Mouse (Mus musculus) neural tube, embryonic 13.5 days (tissue): ENCODE measurements around the gene Wrb. TPM values are rescaled to one million over a fixed set of nuclear protein-coding genes. Genes with fewer than 3 reads are reported as not detected.
A peak's percentile ranks its signal among the peaks of the same experiment; 100 is the strongest.
"Not testable (repeated sequence)": the region's sequence is repeated elsewhere in the genome, so short reads cannot be mapped to it uniquely, and the experiment has no call there.

ENCODE experiments used
- ATAC-seq: fragments of 200-750 bp; cut with Nextera tagmentation; 2 replicates; pipeline ENCODE4 v1.8.0; 2017; ENCODE audit warnings: low read depth, mild to moderate bottlenecking, moderate TSS enrichment, moderate library complexity
- H3K27ac ChIP-seq: fragments of 300-500 bp; sonication (generic); replicated peaks from 2 replicates; pipeline ENCODE4 v1.5.1; 2015; ENCODE audit warnings: moderate library complexity, mild to moderate bottlenecking, inconsistent platforms
- H3K27me3 ChIP-seq: fragments of 300-500 bp; sonication (generic); 2 replicates; pipeline ENCODE4 v1.6.1; 2015; ENCODE audit warnings: mild to moderate bottlenecking, inconsistent platforms
- H3K36me3 ChIP-seq: fragments of 300-500 bp; sonication (generic); 2 replicates; pipeline ENCODE4 v1.6.1; 2015; ENCODE audit warnings: mild to moderate bottlenecking, inconsistent platforms
- H3K4me1 ChIP-seq: fragments of 300-500 bp; sonication (generic); replicated peaks from 2 replicates; pipeline ENCODE4 v1.6.1; 2015; ENCODE audit warnings: inconsistent platforms
- H3K4me2 ChIP-seq: fragments of 300-500 bp; sonication (generic); 2 replicates; pipeline ENCODE4 v1.6.1; 2015; ENCODE audit warnings: inconsistent platforms, mild to moderate bottlenecking, moderate library complexity
- H3K4me3 ChIP-seq: fragments of 300-500 bp; sonication (generic); 2 replicates; pipeline ENCODE4 v1.5.1; 2015; ENCODE audit warnings: mild to moderate bottlenecking, inconsistent platforms
- H3K9ac ChIP-seq: fragments of 300-500 bp; sonication (generic); 2 replicates; pipeline ENCODE4 v1.6.1; 2015; ENCODE audit warnings: moderate library complexity, mild to moderate bottlenecking, inconsistent platforms
- H3K9me3 ChIP-seq: fragments of 300-500 bp; sonication (generic); 2 replicates; pipeline ENCODE4 v1.6.1; 2016; ENCODE audit warnings: inconsistent platforms
- WGBS: fragments of 180-500 bp; shearing (Covaris S2); methylation state at CpG from one replicate; pipeline ENCODE4 v1.1.7; 2015; 5-methylcytosine and 5-hydroxymethylcytosine counted together
- polyA plus RNA-seq: library from polyadenylated mRNA; unstranded; fragments of >200 nt; fragmentation: Nextera tagmentation; extraction: Ambion mirVana; gene quantifications from 2 replicates; pipeline ENCODE4 v1.2.1, GENCODE M21; 2015

The Wrb gene
- polyA plus RNA-seq, 1 experiment from 2014 or later, result 157 TPM

- H3K27ac ChIP-seq, result peak overlapping the region; percentile 99
- peaks cover 40% of the 10 kb centered on the region for H3K4me1 ChIP-seq
- no peaks in the 10 kb centered on the region for H3K27me3 ChIP-seq
- peak overlapping the region; percentile 60 for H3K4me2 ChIP-seq
- ATAC-seq, result no peak
- H3K36me3 ChIP-seq, result peaks cover 30% of the 10 kb centered on the region
- 4% methylated on average over 9 of the region's 9 CpGs for WGBS
- peak overlapping the region; percentile 77 for H3K9ac ChIP-seq
- H3K4me3 ChIP-seq, result peak overlapping the region; percentile 96
- H3K9me3 ChIP-seq, result no peaks in the 10 kb centered on the region
Observed at GRCm38 (mm10) chr16:96128466-96128865, 16.7 kb upstream of the Wrb start.

GRCm38 (mm10) chr16:96144748-96145109, 478 bp upstream of the Wrb start:
- peak overlapping the region; percentile 92 for H3K4me3 ChIP-seq
- 0 out of 2 replicates have a peak overlapping the region, but pooled peaks have one; percentile 14 for H3K4me2 ChIP-seq
- WGBS, result 24% methylated on average over 6 of the region's 6 CpGs
- not testable (repeated sequence) for H3K9ac ChIP-seq, H3K27me3 ChIP-seq, H3K9me3 ChIP-seq, H3K36me3 ChIP-seq, H3K27ac ChIP-seq
- H3K4me1 ChIP-seq, result peaks cover 18% of the 10 kb centered on the region
- peak; percentile 75 for ATAC-seq

- Histone ChIP-seq H3K4me3 (peak overlapping the region; percentile 92), H3K27me3 (peaks cover 4% of the 10 kb centered on the region), H3K4me2 (peak overlapping the region; percentile 82), H3K36me3 (no peaks in the 10 kb centered on the region), H3K9ac (peak overlapping the region; percentile 89), H3K9me3 (no peaks in the 10 kb centered on the region), H3K27ac (peak overlapping the region; percentile 81), H3K4me1 (peaks cover 18% of the 10 kb centered on the region)
- WGBS, result 0% methylated on average over 5 of the region's 5 CpGs
- ATAC-seq, result peak; percentile 17; the same call in 1 of the 2 replicates
Observed at GRCm38 (mm10) chr16:96145814-96146213, 607 bp downstream of the Wrb start.

- no peak overlapping the region for H3K4me2 ChIP-seq
- H3K27ac ChIP-seq, result no peak overlapping the region
- no peaks in the 10 kb centered on the region for H3K9me3 ChIP-seq
- peaks cover 18% of the 10 kb centered on the region for H3K4me1 ChIP-seq
- no peak for ATAC-seq
- H3K36me3 ChIP-seq, result peaks cover 18% of the 10 kb centered on the region
- no peaks in the 10 kb centered on the region for H3K27me3 ChIP-seq
- no peak overlapping the region for H3K4me3 ChIP-seq
- WGBS, result 82% methylated on average over 6 of the region's 6 CpGs
- H3K9ac ChIP-seq, result no peak overlapping the region
Observed at GRCm38 (mm10) chr16:96148834-96149233, 3.6 kb downstream of the Wrb start.

- H3K4me3 ChIP-seq, result no peak overlapping the region
- ATAC-seq, result no peak
- no peak overlapping the region for H3K9ac ChIP-seq
- peaks cover 23% of the 10 kb centered on the region for H3K36me3 ChIP-seq
- no peaks in the 10 kb centered on the region for H3K9me3 ChIP-seq
- 80% methylated on average over 9 of the region's 9 CpGs for WGBS
- H3K27ac ChIP-seq, result no peak overlapping the region
- H3K4me1 ChIP-seq, result peaks cover 18% of the 10 kb centered on the region
- H3K27me3 ChIP-seq, result no peaks in the 10 kb centered on the region
- no peak overlapping the region for H3K4me2 ChIP-seq
Observed at GRCm38 (mm10) chr16:96149311-96149710, 4.1 kb downstream of the Wrb start.

DNA sequence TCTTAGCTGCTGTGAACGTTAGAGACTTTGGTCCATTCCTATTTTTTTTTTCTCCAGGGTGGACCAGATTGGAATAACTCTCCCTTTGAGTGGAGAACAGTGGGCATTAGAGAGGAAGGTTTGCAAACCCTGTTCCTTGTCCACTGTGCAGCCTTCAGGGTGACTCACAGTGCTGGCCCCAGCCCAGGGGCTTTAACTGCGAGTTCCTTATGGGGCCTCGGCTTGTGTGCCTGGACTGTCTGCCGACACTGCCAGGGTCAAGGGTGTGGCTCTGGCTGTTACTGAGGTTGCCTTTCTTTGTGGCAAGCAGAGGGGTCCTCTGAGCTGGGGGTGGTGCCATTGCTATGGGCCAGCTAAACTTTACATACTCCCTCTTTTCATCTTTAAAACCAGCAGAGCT, 5.8 kb downstream of the Wrb start:
- Histone ChIP-seq H3K4me1 (peaks cover 15% of the 10 kb centered on the region), H3K27me3 (no peaks in the 10 kb centered on the region), H3K36me3 (peaks cover 32% of the 10 kb centered on the region), H3K4me2 (no peak overlapping the region), H3K9ac (no peak overlapping the region), H3K9me3 (no peaks in the 10 kb centered on the region), H3K4me3 (no peak overlapping the region), H3K27ac (no peak overlapping the region)
- ATAC-seq, result no peak
- WGBS, result 75% methylated on average over 4 of the region's 4 CpGs

DNA sequence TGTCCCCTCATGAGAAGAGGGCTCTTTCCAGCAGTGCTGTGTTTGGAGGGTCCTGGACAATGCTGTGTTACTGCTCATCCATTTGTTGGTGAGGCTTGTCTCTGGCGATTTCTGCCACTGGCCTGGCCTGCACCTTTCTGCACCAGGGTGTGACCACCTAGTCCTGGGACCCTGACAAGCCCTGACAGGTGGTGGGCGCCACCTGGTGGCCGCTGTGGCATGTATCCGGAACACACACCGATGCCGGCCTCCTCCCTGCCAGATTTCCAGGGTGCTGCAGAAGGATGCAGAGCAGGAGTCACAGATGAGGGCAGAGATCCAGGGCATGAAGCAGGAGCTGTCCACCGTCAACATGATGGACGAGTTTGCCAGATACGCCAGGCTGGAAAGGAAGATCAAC, 6.3 kb downstream of the Wrb start:
- H3K4me2 ChIP-seq, result no peak overlapping the region
- peaks cover 35% of the 10 kb centered on the region for H3K36me3 ChIP-seq
- WGBS, result 26% methylated on average over 9 of the region's 9 CpGs
- no peak overlapping the region for H3K4me3 ChIP-seq
- no peaks in the 10 kb centered on the region for H3K9me3 ChIP-seq
- H3K9ac ChIP-seq, result 0 out of 2 replicates have a peak overlapping the region, but pooled peaks have one; percentile 17
- H3K27me3 ChIP-seq, result no peaks in the 10 kb centered on the region
- H3K4me1 ChIP-seq, result peaks cover 13% of the 10 kb centered on the region
- no peak overlapping the region for H3K27ac ChIP-seq
- peak; percentile 36; the same call in 1 of the 2 replicates for ATAC-seq

DNA sequence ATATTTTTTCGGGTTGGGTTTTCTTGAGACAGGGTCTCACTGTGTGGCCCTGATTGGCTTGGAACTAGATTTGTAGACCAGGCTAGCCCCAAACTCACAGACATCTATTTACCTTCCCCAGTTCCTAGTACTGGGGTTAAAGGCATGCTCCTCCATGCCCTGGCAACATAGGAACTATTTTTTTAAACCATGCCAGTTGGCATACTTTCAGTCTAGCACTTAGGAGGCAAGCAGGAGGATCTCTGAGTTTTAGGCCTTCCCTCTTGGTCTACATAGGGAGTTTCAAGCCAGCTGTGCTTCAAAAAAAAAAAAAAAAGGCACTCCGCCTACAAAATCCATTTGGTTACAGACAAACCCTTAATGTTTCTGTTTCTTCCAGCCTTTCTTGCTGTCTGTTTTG, 9.3 kb downstream of the Wrb start:
- Histone ChIP-seq H3K4me1 (peaks cover 34% of the 10 kb centered on the region), H3K9me3 (no peaks in the 10 kb centered on the region), H3K9ac (no peak overlapping the region), H3K36me3 (peaks cover 35% of the 10 kb centered on the region), H3K27ac (no peak overlapping the region), H3K27me3 (no peaks in the 10 kb centered on the region), H3K4me3 (no peak overlapping the region), H3K4me2 (no peak overlapping the region)
- ATAC-seq, result no peak
- 91% methylated on average over 2 of the region's 2 CpGs for WGBS

- no peak overlapping the region for H3K4me2 ChIP-seq
- 85% methylated on average over 8 of the region's 8 CpGs for WGBS
Observed at GRCm38 (mm10) chr16:96156019-96156418, 10.8 kb downstream of the Wrb start.

DNA sequence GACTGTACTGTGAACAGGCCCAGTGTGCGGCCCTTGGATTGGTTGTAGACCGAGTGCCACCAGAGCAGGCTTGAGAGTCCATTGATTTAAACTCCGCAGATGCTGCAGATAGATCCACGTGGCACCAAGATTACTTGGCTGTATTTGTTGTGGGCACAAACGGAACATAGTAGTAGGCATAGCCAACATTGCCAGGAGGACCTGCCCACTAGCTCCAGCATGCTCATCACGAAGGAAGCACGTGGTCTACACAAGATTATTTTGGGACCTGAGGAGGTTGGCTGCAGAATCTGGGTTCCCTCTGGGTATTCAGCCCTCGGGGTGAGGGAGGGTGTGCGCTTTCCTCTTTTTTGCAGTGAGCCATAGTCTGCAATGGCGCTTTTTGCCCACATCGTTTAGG, 12.0 kb downstream of the Wrb start:
- H3K27ac ChIP-seq, result peak overlapping the region; percentile 42
- WGBS, result 77% methylated on average over 11 of the region's 11 CpGs

More at GRCm38 (mm10) chr16:96156019-96156418, 10.8 kb downstream of the Wrb start:
- no peaks in the 10 kb centered on the region for H3K9me3 ChIP-seq
- H3K4me1 ChIP-seq, result peaks cover 40% of the 10 kb centered on the region
- peaks cover 35% of the 10 kb centered on the region for H3K36me3 ChIP-seq
- H3K27me3 ChIP-seq, result no peaks in the 10 kb centered on the region
- no peak for ATAC-seq
- H3K4me3 ChIP-seq, result no peak overlapping the region
- no peak overlapping the region for H3K9ac ChIP-seq
- no peak overlapping the region for H3K27ac ChIP-seq

GRCm38 (mm10) chr16:96158511-96159080, 13.4 kb downstream of the Wrb start:
- WGBS, result 40% methylated on average over 12 of the region's 12 CpGs
- Histone ChIP-seq H3K27ac (0 out of 2 replicates have a peak overlapping the region, but pooled peaks have one; percentile 85), H3K27me3 (no peaks in the 10 kb centered on the region), H3K9ac (peak overlapping the region; percentile 81), H3K9me3 (no peaks in the 10 kb centered on the region), H3K4me3 (peak overlapping the region; percentile 50), H3K36me3 (peaks cover 19% of the 10 kb centered on the region), H3K4me1 (peaks cover 40% of the 10 kb centered on the region), H3K4me2 (peak overlapping the region; percentile 88)
- ATAC-seq, result no peak

More for the DNA sequence above, 12.0 kb downstream of the Wrb start:
- ATAC-seq, result no peak; the same call in 1 of the 2 replicates
- Histone ChIP-seq H3K4me3 (no peak overlapping the region), H3K9ac (no peak overlapping the region), H3K4me2 (no peak overlapping the region), H3K4me1 (peaks cover 40% of the 10 kb centered on the region), H3K27me3 (no peaks in the 10 kb centered on the region), H3K36me3 (peaks cover 33% of the 10 kb centered on the region), H3K9me3 (no peaks in the 10 kb centered on the region)

GRCm38 (mm10) chr16:96159091-96159731, 14.0 kb downstream of the Wrb start:
- Histone ChIP-seq H3K4me1 (peaks cover 40% of the 10 kb centered on the region), H3K27me3 (no peaks in the 10 kb centered on the region), H3K36me3 (peaks cover 13% of the 10 kb centered on the region; the same call in 1 of the 2 replicates), H3K9ac (peak overlapping the region; percentile 81), H3K9me3 (no peaks in the 10 kb centered on the region), H3K4me3 (peak overlapping the region; percentile 50), H3K4me2 (peak overlapping the region; percentile 88), H3K27ac (peak overlapping the region; percentile 85)
- ATAC-seq, result peak; percentile 68
- WGBS, result under 1% methylated on average over 65 of the region's 67 CpGs
